Mouse (Mus musculus) adrenal gland, postnatal 25 days (tissue): ENCODE measurements at regions not wholly inside any gene's neighbourhood (a gene's known extent, or its start where the extent isn't known, plus 50 kb on each side); places are given as distances from the start of the nearest gene placed in this dataset.

Source experiments
- DNase-seq: peaks from one replicate; pipeline ENCODE4 v3.0.0; 2021; ENCODE audit warnings: mixed read lengths

DNA sequence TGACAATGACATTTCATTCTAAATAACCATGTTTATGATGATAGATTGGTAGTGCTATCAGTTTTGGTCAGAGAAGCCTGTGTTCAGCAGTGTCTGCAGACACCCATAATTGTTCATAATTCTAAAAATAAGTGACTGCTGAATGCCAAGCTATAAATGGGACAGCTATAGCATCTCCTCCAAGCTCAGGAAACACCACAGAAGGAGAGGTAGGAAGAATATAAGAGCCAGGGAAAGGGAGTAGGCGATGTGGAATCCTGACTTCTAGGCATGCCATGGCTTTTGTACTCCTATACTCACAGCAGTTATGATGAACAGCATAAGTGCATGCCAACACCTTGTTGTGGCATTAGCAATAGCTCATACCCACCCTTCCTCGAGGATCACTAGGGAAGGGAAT lies 429.4 kb downstream of the Ptprc start:
- DNase-seq: no peak

DNA sequence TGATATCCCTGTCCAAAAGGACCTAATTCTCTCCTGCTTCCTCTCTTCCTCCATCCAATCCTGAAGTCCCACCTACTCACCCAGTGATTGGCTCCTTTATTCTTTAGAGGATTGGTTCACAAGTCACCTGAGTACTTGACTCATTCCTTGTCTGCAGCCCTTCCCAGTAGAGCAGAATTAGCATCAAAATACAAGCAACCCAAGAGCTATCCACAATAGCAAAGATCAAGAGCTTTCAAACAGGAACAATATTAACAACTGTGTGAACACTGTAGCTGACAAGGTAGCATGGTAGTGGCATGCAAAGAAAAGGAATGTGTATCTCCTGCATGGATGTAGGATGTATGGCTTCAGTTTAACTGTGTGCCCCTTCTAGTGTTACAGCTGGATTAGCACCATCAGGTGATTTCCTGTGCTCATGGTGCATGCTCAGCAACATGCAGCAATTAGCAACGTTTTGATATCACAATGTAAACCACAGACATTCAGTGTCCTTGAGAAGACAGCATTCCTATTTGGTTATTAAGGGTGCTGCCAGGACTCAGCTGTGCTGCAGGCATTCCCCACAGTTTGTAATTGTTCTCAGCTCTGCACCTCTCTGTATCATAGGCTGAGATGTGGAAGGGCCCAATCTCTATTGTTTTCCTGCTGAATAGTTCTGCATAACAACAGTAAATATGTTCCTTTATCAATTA lies 437.2 kb downstream of the Ptprc start:
- DNase-seq: no peak

DNA sequence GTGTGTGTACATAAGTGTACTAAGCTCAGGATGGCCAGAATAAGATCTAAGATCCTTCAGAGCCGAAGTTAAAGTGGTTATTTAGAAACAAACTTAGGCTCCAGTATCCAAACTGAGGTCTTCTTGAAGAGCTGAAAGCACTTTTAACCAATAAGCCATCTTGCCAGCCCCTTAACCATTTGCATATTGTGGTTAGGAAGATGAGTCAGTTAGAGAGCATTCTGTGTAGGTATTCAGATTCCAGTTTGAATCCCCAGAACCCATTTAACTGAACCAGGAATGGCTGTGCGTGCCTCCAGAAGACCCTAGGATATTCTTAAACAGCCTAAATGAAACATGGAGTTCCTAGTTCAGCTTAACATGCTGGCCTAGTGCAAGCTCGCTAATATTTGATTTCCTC lies 471.6 kb downstream of the Ptprc start:
- no peak for DNase-seq

DNA sequence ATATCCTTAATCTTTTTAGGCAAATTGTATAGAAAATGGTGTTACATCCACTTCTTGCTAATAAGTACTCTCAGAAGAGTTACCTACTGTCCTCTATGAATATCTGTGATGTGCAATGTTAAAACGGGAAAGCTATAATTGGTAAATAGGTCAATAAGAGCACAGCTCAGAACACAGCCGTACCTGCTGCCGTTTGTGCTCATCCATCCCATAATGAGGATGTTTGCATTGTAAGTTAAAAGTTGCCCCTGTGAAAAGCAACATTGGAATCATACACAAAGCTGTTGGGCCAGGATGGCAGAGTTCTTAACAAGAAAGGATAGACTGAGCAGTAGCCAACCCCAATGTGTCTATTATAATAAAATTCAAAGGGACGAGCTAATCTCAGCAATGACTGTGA lies 476.6 kb downstream of the Ptprc start:
- no peak for DNase-seq

DNA sequence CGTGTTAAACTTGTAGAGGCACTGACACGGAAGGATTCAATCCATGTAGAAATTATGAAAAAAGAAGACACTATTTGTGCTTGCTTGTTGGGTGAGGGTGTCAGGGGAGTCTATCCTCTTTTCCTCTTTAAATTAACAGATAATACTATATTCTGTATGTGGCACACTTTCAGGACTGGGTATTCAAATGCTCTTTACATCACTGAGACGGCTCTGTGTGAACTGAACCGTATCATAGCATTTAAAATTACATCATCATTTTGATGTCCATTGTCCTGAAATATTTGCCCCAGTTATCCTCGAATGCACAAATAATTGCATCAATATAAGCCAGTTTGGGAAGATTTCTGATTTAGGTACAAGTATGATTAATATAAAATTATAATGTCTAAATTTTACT lies 478.2 kb downstream of the Ptprc start:
- DNase-seq: no peak

DNA sequence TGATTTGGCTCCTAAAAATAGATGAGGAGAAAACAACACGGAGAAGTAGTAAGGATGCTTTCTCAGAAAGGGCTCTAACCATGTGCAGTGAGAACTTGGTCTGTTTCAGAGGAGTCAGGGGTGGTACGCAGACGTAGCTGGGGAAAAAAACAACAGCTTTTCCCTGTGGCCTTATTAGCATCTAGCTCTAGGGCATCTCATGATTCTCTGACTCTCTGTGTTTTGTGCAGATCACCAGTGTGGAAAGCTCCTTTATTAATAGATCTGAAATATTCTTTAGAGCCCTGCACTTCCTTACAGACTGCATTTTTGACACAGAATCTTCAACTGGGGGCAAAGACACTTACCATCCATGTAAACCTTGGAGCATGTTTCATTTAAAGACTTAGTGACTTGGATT lies 478.7 kb downstream of the Ptprc start:
- DNase-seq: no peak

DNA sequence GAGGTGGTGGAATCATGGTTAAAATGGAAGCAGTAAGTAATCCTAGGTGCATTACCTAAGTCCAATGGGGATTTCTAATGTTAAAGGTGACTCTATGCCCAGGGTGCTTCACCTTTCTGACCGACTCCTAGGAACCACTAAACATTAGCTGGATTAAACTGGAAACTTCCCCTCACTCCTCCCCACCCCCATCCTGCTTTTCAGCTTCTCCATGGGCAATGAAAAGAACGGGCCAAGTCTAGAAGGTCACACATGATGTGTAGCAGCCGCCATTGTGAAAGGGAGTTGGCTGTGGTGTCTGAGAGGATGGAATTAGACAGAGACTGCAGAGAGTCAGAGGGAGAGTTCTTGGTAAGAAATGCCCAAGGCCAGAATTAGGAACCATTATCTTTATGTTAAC lies 479.8 kb downstream of the Ptprc start:
- no peak for DNase-seq

DNA sequence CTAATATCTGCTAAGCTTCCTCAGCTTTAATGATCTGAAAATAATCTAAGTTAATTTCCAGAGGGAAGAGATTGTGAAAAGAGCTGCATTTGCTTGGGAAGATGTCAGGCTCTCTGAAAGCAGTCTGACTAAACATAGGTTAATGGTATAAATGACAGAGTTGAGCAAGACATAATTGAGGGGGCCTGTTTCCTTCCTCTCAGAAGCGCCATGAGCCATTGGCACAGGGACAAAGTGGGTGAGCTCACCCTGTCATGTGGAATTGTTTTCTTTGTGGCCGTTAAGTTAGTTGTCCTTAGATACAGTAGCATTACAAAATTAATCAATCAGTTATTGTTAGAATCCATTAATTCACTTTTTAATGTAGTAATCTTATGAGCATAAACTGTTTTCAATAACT lies 483.0 kb downstream of the Ptprc start:
- no peak for DNase-seq

DNA sequence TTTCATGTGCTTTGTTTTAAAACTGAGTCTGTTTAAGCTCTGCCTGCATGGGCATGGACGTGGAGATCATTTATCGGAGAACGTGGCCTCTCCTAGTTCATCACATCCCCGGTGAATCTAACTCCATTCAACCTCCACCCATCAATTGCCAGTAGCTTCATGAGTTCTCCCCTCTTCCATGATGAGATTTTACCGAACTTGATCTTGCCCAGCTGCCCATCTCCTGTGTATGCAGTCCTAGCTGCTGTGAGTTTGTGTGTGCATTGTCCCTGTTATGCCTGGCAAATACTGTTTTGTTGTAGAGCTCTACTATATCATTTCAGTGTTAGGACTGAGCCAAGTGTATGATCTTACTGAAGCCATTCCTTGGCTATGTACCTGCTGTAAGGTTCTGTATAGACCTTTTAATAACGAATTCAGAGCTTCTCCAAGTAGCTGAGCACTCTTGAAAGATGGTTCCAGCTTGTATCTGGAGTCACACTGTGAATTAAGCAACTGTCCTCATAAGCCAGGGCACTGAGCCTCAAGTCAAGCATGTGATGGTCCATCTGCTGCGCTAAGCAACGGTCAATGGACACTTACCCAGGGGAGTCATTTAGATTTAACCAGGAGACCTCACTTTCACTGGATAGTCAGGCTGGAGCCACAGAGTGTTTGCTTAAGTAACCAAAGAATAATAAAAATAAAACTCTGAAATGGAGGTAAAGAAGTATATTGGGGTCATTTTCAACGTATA lies 484.5 kb downstream of the Ptprc start:
- no peak for DNase-seq

DNA sequence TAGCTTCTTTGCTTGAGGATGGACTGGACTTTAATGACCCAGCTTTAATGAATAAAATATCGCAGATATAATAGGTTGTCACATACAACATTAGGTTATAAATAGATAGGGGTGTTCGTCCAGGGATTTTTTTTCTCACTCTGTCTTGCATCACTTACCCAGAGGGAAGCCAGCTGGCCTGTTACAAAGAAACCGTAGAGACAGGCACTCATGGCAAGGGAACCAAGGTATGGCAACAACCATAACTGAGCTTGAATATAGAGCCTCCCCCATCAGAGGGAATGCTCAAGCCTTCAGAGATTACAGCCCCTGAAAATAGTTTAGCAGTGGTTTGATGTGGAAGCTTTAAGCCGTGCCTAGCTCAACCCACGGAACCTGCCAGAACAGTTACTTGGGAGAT lies 504.9 kb downstream of the Ptprc start:
- DNase-seq: no peak

DNA sequence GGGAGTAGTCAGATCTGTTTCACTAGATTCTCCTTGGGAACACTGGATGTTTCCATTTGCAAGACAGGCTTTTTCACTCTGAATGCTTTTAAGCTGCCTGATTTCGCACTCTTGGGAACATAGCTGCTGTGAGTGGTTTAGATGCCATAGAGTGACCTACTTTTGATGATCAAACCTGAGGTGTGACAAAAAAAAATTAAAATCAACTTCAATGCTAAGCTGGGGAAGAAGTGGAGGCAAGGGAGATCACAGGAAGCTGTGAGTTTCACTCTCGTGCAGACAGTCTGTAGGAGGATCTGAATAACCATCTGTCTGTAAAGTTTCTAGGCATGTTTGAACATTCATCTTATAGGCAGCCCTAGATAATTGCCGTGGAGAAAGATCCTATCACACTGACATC lies 505.7 kb downstream of the Ptprc start:
- DNase-seq: no peak

DNA sequence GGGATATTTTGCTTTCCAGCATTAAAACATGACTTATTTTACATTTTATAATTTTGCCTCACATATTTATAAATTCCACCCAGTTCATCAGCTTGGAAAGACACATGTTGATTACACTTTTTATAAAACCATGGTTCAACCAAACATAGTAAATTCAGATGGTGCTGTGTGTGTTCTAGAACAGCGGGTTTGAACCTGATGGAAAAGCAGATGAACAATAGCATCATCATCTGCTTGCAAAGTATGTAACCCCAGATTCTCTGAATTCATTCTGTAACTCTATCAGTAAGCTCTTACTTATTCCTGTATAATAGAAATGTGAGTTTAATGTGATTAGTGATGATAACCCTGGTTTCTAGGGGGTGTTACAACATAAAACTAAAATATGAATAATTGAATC lies 517.4 kb downstream of the Ptprc start:
- no peak for DNase-seq

DNA sequence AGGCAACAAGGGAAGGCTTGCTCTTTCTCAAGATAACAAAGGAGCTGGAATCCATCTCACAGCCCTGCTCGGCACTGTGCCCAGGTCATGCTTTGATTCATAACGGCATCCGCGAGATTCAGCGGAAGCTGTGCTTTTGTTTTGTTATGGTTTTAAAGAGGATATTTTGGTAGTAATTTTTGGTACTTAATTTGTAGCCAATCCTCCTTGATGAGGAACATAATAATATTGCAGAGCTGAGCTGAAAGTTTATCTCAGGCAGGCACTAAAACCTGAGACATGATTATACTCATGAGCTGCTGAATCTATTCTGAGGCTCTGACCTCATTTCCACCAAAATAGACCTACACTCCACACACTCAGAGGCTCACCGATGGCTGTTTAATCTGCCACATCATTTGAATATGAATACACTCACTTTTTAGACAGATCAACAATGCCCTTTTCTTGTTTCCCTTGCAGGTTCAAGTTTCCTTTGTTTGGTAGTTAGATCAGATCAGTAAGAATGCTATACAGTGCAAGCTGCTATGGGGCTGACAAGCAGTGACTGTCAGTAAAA lies 518.5 kb downstream of the Ptprc start:
- peak; percentile 63 for DNase-seq

DNA sequence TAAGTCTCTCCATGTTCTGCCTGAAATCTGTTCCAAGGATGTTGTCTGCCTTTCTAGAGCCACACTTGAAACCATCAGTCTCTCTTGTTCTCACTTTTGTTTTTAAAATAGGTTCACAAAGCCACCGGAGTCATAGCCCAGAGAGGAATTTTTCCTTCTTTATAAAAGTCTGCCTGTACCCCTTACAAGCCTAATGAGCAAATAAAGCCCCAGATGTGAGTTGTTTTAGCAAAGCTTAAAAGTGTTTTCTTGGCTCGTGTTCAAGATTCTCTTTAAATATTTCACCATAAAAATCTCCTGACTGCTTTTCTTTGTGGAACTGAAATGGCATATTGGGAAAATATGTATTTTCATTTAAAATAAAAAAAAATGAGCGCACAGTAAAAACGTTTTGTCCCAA lies 521.3 kb downstream of the Ptprc start:
- no peak for DNase-seq

DNA sequence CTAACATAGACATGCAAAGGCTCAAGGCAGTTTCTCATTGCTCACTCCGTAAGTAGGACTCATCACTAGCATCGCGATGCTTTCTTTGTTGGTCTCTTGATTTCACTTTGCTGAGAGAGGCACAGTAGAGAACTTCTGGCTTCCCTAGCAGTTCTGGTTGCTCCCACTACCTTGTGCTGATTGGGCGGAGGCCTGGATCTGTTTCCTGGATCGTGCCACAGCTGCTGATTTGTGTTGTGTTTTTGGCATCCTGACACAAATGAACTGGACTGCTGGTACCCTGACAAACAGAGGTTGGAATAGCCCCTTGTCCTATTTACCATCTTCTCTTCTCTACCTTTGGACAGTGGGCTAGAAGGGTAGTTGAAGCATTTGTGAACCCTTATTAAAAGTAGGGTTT lies 522.0 kb downstream of the Ptprc start:
- peak; percentile 3 for DNase-seq

DNA sequence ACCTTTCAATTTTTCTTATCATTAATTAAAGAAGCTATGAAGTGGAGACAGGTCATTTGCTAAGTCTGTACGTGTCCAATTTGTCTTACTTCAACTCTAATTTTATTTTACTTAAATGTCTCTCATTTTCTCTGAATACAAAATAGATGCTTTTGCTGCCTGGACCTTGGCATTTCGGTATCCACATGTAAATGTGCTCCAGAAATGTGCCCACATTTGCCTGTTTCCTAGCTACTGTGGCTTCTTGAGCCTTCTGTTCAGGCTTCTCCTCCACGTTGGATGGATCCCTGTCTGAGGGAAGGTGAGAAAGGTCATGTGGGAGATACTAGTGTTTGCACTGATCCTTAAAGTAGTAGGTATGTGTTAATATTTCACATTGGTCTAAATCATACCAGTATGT lies 524.9 kb downstream of the Ptprc start:
- DNase-seq: no peak

DNA sequence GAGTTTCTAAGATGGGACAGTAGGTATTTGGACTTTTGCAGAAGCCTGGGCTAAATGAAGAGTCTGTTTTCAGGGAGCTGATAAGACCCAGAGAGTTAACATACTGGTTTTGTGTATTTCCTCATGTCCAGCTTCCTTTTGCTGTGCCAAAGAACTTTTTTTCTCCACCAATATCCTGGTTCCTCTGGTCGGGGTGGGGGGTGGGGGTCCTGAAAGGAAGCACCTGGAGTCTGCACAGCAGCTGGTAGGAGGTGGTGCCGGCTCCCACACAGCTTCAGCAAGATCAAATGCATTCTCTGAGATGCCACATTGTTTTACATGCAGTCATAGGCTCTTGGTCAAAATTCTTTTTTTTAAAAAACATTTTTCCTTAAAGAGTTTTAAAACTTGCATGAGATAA lies 525.4 kb downstream of the Ptprc start:
- no peak for DNase-seq

DNA sequence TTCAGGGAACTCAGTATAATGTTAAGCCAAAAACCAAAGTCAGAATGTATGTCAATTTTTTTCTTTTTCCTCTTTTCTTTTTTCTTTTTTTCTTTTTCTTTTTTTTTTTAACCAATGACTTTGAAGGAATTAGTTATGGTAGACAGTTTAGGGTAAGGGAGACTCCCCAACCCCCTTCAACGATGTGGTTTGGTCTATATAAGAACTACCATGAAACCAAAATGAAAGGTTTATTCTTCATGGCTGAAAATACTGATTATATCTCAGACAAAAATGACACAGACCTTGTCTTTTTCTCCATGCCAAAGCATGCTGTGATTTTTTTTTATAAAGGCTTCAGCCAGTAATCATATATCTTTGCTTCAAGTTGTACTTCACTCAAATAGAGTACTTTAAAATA lies 526.7 kb downstream of the Ptprc start:
- no peak for DNase-seq

DNA sequence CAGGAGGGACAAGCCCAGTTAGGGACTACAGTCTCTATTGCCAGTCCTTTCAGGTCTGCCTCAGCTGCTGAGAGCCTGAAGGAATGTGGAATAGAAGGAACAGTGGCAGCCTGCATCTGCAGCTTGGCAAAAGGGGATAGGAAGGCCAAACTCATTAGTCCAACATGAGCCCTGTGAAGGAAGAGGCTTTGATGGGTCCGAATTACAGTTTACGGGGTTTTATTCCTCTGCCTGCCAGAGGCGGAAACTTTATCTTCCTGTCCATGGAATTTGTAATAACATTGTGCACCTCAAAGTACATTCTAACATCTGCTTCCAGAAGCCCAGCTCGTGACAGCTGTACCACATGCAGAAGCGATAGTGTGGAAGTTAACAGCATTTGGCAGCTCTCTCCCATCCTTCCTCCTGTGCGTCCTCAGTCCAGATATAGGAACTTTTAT lies 530.9 kb downstream of the Ptprc start:
- no peak for DNase-seq

DNA sequence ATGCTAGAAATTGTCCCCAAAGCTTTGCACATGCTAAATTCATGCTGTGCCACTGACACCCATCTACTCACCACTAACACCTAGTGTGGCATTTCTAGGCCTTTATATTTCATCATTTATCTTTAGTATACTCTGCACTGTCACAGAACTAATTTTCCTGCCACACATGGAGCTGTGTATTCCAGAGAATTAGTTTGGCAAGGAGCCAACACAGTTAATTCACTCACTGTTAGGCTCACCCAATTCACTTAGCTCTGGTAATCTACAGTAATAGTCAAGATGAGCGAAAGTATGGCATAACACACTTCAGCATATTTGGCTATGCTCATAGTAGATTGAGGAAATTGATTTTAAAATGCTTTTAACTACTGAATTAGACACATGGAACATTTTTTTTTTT lies 532.0 kb downstream of the Ptprc start:
- no peak for DNase-seq

DNA sequence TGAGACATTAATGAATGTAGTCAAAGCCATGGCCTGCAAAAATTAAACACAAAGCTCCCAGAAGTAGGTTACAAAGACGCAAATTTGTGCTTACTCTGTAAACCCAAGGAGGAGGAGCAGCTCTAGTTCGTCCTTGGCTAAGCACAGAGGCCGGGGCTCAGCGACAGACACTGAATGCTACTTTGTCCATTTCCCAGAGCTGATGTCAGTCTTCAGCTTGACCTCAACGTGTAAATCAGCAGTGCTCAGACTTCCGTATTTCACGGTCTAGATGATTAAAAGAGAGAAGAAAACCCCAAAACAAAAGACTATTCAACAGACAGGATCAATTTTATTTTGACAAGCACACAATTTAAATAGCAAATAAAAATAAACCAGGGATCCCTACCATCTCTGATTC lies 534.7 kb downstream of the Ptprc start:
- no peak for DNase-seq

DNA sequence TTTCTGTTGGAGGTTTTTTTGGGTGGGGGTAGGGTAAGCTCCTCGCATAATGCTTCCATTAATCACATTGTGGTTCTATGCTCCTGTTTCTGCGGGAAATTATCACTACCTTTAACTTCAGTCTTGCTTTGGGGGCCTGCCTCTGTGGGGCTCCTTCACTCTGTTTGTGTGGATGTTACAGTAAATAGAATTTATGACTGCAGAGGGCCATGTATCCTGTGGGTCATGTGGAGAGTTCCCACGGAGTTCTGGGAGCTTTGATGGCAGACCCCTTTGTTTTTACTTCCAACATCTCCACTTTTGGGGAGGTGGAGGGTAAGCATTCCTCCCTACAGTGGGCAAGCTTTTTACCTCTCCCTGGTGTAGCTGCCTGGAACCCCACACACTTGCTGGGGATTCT lies 538.6 kb downstream of the Ptprc start:
- no peak for DNase-seq

DNA sequence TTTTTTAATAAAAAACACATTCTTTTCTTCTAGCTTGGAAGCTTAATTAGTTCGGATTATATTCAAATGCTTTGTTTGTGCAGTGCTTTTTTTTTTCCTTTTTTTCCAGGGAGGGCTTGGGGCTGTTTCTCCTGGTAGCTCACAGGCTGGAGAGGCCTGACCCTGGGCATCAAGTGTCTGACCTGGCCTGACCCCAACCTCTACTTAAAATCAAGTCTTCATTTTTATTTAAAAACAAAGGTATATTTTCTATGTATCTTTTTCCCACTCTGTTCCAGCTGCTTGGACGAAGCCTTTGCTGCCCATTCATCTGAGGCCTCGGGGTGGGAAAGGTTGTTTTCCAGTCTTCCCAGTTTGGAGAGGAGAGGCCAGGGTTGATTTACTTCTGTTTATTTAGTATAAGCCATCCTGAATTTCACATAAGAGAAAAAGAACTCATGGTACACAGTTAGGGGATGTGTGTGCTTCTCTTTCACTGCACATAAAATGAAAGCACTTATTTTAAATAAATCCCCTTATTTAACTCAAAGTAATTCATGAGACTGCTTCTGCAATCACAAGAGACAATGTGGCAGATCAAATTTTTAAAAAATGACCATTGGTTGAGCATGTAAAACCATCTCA lies 539.1 kb downstream of the Ptprc start:
- no peak for DNase-seq

DNA sequence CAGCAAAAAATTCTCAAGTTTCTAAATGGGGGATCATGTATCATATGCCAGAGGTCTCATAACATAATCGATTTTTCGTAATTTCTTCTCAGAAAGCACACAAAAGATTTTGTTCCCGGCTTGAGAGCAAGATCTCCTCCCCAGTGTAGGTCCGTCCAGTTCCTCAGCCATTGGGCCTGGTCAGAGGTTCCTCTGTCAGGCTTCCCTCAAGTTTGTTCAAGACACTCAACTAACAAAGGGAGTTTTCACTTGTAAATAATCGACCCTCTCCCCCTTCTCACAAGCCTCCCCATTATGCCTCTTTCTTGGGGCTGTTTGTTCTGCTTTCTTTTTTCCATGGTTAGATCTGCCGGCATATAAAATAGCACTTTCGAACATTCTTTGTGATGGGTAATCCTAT lies 539.7 kb downstream of the Ptprc start:
- no peak for DNase-seq
